Mouse (Mus musculus): ENCODE data around the gene Col6a6.
A peak's percentile ranks its signal among the peaks of the same experiment; 100 is the strongest.

The Col6a6 gene

DNA sequence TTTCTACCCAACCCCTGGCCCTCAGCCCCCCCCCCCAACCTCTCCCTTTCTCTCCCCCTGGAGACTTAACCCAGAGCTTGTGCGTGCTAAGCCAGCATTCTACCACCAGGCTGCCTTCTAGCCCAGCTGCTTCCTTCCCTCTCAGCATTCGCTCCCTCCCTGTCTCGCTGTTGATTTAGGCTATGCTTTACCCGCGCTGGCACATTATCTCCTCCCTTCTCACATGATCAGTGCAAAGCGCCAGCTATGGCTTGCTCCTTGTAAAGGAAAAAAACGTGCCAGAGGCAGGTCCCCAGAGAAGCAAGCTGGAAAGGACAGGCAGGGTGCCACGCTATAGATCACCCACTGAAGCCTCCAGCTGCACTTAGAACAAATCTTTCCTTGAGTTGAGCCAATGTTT, 90.5 kb downstream of the Col6a6 start:
- DNase-seq (ENCODE audit: low read depth, low spot score) = no peak

DNA sequence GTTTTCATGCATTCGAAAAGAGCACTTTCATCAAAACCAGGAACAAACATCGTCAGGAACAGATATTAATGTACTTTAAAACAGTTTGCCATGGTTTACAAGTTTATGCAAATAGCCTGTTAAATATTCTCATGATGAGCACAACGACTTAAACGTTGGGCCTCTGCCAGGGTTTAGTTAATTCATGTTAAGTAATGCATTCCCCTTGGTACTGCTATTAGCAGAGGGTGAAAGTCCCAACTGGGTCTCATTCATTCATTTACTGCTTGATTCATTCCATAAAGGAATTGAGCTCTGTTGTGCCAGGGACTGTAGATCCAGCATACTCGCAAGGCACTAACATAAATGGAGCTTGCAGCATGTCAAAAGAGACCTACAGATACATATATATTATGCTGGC, 92.8 kb downstream of the Col6a6 start:
- DNase-seq (ENCODE audit: low read depth, low spot score) = no peak

DNA sequence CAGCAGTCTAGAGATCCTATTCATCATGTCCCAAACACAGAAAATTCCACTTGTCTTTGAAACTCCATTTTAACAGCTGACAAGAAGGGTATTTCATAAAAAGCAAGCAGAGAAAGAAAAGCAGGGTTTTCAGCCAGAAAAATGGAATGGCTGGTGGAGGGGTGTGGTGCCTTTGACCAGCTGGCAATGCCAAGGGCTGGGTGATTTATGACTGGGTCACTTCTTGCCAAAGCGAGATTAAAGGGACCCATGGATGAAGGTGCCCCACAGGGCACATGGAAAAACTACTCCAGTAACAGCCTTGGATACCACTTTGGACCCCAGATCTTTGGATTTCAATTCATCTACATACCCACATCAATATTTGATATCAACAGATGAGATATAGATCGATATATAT, 93.3 kb downstream of the Col6a6 start:
- DNase-seq (ENCODE audit: low read depth, low spot score) = no peak

DNA sequence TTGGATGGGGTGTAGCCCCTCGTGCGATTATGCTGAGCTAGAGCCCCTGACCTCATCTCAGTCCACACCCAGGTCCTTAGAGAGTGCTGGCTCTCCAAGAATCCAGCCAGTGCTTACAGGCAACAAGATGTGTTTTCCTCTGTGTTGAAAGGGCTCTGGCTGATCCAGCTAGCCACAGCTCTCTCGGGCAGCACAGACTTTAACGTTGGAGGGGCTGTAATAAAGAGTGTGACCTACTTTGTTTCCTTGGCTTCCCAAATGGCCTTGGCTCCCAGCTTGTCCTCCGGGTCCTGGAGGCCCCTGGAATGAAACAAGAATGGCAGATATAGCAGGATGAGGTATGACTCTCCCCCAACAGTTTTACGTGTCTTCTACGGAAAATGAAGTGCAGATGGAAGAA, 96.0 kb downstream of the Col6a6 start:
- no peak for DNase-seq (ENCODE audit: low read depth, low spot score)

DNA sequence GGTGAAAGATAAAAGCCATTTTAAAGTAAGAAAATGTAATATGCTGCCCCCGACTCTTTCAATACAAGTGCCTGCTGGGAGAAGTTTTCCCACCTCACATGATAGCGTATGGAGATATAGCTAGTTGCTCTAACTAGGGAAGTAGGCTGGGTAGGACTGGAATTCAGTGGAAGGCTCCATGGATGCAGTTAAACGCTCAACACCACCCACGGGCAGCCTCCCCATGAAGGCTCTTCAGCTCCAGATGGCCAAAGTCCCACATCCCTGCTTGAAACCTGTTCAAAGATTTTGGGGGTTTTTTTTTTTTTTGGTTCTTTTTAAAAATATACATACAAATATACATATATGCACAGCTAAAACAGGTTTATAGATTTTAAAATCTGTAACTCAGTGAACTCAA, 107.5 kb downstream of the Col6a6 start:
- DNase-seq (ENCODE audit: low read depth, low spot score) = no peak

DNA sequence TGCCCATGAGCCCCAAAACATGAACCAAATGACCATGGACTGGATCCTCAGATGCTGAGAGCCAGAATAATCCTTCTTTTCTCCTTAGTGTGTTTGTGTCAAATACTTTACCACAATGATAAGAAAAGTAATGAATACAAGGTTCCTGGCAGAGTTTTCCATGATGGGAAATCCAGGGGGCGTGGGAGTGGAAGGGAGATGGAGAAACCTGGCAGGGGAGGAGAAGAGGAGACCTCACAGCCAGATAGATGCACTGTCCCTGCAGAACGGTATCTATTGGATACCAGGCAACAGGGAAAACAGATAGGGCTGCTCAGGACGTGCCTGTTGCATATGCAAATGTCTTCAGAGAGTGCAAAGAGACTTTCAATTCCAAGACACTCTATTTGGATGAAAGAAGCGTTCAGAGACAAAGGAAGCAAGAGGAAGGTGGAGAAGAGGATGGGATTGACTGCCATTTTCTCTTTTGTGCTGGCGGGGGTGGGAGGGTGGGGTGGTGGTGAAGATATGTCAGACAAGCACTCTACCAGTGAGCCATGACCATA, 108.0 kb downstream of the Col6a6 start:
- no peak for DNase-seq (ENCODE audit: low read depth, low spot score)

DNA sequence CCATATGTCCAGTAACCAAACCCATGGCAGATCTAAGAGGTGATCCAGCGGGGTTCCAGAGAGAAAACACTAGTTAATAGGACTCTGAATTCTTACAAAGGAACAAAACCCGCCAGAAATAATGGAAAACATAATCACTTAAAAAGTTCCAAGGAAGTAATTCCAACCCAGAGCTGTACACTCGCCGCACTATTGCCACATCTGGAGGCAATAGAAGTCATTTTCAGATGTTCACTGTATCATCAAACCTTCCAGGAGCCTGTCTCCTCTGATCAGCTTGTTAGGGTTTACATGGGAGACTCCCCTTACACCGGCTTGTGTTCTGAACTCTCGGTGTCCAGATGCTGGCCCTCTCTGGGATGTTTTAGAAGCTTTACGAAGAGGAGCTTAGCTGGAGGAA, 108.6 kb downstream of the Col6a6 start:
- no peak for DNase-seq (ENCODE audit: low read depth, low spot score)

DNA sequence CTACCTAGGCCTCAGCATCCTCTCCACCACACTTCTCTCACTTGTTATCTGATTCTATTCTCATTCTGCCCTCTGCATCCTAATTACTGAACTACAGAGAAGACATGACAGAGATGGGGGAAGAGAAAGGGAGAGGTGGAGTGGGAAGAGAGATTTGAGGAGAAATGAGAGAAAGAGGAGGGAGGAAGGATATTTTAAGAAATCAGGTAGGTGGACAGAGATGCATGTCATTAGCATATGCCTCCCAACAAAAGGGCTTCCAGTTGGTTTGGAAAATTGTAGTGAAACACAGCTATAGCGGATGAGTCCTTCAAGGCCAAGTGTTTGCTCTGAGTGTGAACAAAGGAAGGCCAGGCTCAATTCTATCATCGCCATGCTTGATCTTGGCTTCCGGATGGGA, 115.9 kb downstream of the Col6a6 start:
- DNase-seq (ENCODE audit: low read depth, low spot score) = no peak

DNA sequence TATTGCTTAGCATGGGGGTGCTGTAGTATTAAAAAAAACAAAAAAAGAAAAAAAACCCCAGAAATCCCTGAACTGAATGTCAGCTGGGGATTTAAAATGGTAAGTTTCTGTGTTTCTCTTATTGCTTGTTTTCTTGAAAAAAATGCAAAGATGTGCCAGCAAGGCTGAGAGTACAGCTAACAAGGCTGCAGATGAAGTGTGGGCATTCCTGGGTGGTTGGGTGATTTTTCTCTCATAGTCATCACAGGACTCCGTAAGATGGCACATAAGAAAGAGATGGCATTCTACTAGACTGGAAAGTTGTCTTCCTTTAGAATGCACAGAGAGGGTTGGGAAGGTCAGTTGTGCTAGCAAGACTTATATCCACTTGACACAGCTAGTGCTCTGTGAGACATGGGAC, 122.9 kb downstream of the Col6a6 start:
- no peak for DNase-seq (ENCODE audit: low read depth, low spot score)

DNA sequence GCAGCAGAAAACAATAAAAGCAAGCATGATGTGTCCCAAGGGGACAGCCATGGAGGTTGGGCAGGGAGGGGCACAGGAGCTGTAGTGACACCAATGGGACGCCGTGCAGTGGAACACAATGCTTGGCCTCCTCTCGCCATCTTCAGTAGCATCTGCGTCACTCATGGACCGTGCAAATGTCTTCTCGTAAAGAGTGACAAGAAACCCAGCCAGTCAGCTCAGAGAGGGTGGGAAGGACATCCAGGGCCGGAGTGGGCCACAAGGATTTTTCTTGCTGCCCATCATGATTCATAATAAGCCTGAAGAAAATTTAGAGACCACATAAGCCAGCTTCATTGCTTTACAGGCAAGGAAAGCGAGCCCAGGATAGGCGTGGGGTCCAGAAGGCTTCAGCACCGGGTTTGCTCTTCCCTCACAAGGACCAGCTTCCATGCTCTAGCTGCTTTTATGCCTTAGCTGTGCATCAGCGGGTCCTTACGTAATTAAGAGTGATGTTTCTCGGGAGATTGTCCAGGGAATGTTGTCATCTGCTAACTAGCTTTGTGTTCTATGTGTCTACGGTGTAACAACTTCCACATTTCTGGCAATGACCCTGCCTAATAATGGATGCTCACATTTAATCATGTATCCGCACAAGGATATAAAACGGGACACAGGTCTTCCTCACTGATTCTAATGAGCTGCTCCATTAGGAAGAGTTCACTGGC, 123.6 kb downstream of the Col6a6 start:
- DNase-seq (ENCODE audit: low read depth, low spot score) = no peak

DNA sequence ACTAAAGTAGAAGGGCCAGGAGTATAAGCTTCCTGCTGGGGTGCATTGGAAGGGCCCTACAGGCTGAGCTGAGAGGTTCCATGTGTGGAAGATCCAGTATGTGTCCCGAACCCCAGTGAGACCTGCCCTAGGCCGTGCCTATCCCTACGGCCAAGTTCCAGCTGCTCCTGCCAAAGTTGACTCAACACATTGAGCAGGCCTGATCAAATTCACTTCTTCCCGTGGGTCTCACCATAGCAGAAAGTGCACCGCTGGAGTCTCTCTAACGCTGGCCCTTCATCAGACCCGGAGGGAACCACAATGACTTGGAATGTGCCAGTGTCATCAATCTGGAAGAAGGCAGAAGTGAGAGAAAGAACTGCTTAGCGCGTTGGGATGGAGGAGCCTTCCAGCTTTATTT, 126.0 kb downstream of the Col6a6 start:
- DNase-seq (ENCODE audit: low read depth, low spot score) = no peak

DNA sequence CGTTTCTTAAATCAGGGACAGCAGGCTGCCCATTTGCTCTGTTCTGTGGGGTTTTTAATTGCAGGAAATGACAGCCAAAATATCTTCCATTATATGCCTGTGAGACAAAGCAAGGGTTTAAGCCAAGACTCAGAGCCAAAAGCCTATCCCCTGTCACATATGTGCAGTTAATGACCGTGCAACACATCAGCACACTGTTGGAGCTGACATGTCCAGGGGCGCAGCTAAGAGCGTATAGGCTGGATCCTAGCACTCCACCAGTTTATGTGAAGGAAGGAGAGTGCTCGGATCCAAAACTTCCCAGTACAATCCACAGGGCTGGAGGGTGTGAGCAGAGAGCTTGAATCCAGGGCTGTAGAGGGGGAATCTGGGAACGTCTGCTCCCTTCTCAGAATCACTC, 127.3 kb downstream of the Col6a6 start:
- no peak for DNase-seq (ENCODE audit: low read depth, low spot score)

DNA sequence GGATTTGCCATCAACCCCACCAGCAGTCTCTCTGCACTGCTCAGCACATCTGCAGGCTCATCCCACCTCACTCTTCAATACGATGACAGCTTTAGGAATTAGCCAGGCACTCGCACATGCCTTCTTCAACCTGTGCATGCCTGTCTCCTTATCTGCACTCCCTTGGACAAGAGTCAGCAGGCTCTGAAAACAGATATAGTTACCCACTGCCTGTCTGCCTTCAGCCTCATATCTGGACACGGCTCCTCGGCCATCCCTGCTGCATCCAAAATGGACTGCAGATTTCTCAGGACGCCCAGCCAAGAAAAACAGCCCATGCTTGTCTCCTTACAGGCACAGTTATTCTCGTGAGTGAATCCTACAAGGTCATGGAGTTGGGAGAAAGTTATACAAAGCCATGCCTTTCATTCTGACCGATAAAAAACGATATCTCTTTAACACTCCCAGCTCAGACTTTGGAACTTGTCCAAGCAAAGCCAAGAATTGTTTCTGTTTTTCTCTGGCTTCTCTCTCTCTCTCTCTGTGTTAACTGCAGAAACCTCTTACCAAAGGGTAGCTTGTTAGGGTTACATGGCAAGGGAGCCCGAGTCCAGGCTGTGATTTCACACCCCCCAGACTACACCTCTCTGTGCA, 130.1 kb downstream of the Col6a6 start:
- DNase-seq (ENCODE audit: low read depth, low spot score) = no peak

DNA sequence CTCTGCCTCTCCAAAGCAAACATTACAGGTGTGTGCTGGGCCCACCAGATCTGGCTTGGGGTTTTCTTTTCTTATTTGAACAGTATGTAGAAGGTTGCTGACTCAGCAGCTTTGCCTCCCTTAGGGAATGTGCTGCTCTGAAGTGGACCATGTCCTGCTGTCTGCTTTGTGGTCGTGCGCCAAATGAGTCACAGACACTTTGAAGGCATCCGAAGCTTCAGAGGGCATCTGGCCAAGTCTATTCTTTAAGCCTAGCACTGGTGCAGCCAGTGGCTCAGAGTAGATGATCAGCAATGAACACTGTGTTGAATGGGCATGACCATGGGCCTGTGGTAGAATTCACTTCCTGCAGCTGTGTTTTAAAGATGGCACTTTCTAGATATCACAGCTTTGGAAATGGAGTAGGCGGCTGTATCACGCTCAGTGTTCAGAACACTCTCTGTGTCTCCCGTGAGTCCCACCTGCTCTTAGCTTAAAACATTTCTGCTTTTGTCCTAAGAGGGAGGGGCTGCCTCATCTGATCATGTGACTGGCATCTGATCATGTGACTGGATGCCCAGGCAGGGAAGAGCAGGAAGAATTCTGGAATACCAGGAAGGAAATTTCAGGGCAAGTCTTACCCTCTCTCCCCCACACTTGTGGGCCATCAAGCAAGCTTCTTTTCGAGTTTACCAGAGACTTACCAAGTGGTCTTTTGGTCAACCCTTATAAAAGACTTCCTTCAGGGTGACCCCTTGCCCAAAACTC, 131.0 kb downstream of the Col6a6 start:
- DNase-seq (ENCODE audit: low read depth, low spot score) = no peak

DNA sequence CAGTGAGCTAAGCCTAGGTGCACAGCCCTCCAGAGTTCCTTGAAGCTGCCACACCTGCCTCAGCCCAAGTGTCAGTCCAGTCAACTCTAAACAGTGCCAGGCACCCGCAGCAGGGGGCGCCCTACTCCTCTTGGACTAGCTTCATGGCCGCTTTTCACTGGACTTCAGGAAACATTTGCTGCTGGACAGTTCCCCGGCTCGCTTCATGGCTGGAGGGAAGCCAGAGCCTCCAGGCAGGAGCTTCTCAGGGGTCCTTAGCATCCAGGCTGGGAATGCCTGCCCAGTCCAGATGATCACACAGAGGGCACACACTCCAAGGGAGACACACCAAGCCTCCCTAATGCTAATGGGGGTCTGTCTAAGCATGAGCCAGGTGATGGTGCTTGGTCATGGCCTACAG, 134.1 kb downstream of the Col6a6 start:
- DNase-seq (ENCODE audit: low read depth, low spot score) = peak; percentile 13

DNA sequence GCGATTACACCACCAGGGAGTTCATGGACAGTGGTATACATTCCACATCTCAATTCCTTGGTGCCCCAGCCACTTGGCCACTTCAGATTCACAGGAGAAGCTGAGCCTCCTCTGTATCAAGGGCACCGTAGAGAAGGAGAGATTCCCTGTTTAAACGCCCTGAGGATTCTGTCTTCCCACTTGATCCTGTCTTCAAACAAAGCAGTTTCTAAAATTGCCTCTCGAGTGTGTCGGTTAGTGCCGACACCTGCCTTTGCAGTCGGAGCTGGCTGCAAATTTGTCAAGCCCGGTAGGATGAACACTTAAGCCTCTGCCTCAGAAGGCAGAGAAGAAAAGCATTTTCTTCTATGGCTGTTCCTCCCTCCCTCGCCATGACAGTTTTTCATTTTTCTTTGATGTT, 134.9 kb downstream of the Col6a6 start:
- DNase-seq (ENCODE audit: low read depth, low spot score) = no peak

DNA sequence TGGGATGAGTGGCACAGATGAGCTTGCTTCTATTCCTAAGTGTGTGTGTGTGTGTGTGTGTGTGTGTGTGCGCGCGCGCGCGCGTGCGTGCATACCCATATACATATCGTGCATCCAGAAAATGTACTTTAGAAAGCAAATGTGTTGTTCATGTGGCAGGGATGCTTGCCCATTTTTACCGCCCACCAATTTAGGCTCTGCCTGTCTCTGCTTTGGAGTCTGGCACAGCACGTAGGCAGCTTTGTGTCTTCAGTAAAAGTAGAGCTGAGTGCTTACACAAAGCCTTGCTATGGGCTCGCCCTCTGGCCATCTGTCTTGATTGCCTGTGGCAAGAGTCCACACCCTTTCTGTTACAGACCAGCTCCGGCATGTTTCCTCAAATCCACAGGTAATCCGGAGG, 135.5 kb downstream of the Col6a6 start:
- no peak for DNase-seq (ENCODE audit: low read depth, low spot score)

DNA sequence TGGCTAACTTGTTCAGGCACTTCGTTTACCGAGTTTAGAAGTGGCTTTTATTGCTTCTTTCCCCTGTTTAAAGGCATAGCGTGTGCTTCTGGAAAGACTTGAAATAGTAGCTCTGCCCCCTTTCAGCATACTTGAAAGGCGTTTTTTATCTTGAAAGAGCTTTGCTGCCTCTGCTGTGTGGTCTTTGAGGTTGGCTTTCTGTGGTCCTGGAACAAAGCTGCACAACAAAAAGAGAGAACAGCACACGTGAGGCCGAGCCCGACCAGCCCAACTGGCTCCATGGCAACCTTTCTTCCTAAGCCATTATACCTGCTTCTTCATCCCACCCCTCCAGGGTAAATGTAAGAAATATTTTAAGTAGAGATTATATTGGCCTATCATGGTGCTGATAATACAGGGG, 138.5 kb downstream of the Col6a6 start:
- no peak for DNase-seq (ENCODE audit: low read depth, low spot score)

DNA sequence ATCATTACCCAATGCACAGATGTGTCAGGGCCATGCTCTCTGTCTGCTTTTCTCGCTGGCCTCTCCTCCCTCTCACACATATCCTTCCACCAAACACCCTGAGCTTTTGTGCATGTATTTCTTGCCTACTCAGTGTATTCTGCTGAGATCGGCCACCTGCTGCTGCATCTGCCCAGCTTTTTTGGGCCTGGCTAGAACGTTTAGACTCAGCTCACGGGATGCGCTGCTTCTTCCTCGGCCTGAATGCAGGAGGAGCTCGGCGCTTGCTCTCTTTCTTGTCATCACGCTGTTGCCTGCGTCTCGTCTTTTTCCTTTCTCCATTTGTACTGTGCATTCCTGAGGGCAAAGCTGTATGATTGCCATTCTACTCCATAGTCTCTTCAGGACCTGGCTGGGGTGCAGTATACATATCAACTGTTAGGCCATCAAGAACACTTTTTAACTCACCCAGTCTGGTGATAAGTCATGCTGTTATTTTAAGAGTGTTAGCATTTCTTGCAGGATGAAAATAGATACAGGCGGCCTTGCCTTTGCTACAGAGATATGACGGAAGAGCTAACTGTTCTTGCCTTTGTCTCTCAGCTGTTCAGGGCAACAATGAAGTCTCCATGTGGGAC, 143.3 kb downstream of the Col6a6 start:
- no peak for DNase-seq (ENCODE audit: low read depth, low spot score)

DNA sequence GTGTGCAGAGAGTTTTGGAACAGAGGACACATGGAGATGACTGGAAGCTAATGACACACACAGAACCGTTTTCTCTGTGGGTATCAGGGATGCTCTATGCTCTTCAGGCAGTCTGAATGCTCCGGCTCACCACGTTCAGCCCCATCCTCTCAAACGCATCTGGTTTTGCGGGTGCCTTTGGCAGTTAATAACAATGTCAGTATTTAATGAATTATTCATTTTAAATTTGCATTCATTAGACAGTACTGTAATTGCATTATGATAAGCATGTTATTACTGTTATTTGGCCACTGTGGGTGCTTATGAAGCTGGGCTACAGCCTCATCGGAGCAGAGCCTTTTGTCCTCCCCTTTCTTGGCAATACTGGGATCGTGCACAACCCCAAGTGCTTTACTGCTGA, 146.6 kb downstream of the Col6a6 start:
- no peak for DNase-seq (ENCODE audit: low read depth, low spot score)

DNA sequence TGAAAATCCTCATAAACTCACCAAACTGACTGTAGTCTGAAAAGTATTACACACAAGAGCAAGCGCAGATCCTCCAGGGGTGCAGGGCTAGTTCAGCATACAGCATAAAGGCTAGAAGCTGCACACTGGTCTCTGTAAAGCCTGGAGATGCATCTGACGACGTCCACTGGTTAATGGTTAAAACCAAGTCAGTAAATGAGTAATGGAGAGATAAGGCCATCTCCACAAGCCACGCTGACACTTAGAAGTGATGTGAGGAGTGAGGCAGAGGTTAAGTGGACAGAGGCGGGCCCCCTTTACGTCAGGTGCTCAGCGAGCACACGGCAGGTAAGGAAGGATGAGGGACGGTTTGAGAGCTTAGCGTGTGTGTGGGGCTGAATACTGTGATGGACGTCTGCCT, 152.0 kb downstream of the Col6a6 start:
- DNase-seq (ENCODE audit: low read depth, low spot score) = no peak

DNA sequence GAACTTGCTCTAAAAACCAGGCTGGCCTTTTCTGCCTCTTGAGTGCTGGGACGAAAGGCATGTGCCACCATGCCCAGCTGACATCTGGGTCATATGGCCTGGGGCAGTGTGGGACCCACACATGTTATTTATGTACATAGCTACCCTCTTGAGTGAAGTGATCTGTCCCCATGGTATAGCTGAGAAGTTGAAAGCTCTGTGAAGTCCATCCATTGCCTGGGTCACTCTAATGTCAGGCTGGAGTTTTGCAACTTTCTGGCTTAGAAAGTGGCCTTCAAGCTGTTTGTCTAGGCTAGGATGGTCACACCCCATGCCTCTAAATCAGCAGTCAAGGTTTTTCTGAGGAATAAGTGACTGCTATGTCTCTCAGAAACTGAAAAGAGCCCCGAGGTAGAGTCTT, 155.9 kb downstream of the Col6a6 start:
- no peak for DNase-seq (ENCODE audit: low read depth, low spot score)

Data from retina, adult 2 months (tissue).